Mouse (Mus musculus) limb, embryonic 11.5 days (tissue): ENCODE measurements around the gene Arnt2. TPM values are rescaled to one million over a fixed set of nuclear protein-coding genes. Genes with fewer than 3 reads are reported as not detected.
A peak's percentile ranks its signal among the peaks of the same experiment; 100 is the strongest.

Experiments used
- ATAC-seq: fragments of 200-750 bp; cut with Nextera tagmentation; 2 replicates; pipeline ENCODE4 v1.8.0; 2017; ENCODE audit warnings: low read depth; ENCODE audit not compliant: insufficient number of reproducible peaks, low FRiP score, low TSS enrichment
- DNase-seq: peaks from one replicate; pipeline ENCODE4 v3.0.0-alpha.2; 2015; ENCODE audit warnings: low spot score
- H3K27ac ChIP-seq: fragments of 300-500 bp; sonication (generic); replicated peaks from 2 replicates; pipeline ENCODE4 v1.5.1; 2014; ENCODE audit warnings: low read depth, mild to moderate bottlenecking, low read length
- H3K27me3 ChIP-seq: fragments of 300-500 bp; sonication (generic); 2 replicates; pipeline ENCODE4 v1.6.1; 2014; ENCODE audit warnings: mild to moderate bottlenecking, low read length, mixed read lengths; ENCODE audit not compliant: control insufficient read depth, insufficient read depth
- H3K36me3 ChIP-seq: fragments of 300-500 bp; sonication (generic); 2 replicates; pipeline ENCODE4 v1.6.1; 2014; ENCODE audit warnings: mild to moderate bottlenecking, low read length, moderate library complexity, mixed read lengths; ENCODE audit not compliant: control insufficient read depth, insufficient read depth
- H3K4me1 ChIP-seq: fragments of 300-500 bp; sonication (generic); 2 replicates; pipeline ENCODE4 v1.6.1; 2014; ENCODE audit warnings: low read length, mixed read lengths; ENCODE audit not compliant: control insufficient read depth, insufficient read depth
- H3K4me2 ChIP-seq: fragments of 300-500 bp; sonication (generic); 2 replicates; pipeline ENCODE4 v1.6.1; 2014; ENCODE audit warnings: low read depth, mild to moderate bottlenecking, moderate library complexity; ENCODE audit not compliant: severe bottlenecking
- H3K4me3 ChIP-seq: fragments of 300-500 bp; sonication (generic); 2 replicates; pipeline ENCODE4 v1.5.1; 2014; ENCODE audit warnings: low read depth, low read length
- H3K9ac ChIP-seq: fragments of 300-500 bp; sonication (generic); 2 replicates; pipeline ENCODE4 v1.6.1; 2014; ENCODE audit warnings: mild to moderate bottlenecking, low read length
- H3K9me3 ChIP-seq: fragments of 300-500 bp; sonication (generic); 2 replicates; pipeline ENCODE4 v1.6.1; 2016; ENCODE audit warnings: low read length; ENCODE audit not compliant: control insufficient read depth
- WGBS: fragments of 180-500 bp; shearing (Covaris S2); extraction: QIAGEN DNeasy Blood & Tissue Kit; methylation state at CpG from one replicate; pipeline ENCODE4 v1.1.7; 2014; 5-methylcytosine and 5-hydroxymethylcytosine counted together
- polyA plus RNA-seq: library from polyadenylated mRNA; unstranded; fragments of >200 nt; fragmentation: Nextera tagmentation; extraction: Ambion mirVana; gene quantifications from 2 replicates; pipeline ENCODE4 v1.2.1, GENCODE M21; 2014

Arnt2 gene
- polyA plus RNA-seq, 1 experiment from 2014 or later: 17.8 TPM

DNA sequence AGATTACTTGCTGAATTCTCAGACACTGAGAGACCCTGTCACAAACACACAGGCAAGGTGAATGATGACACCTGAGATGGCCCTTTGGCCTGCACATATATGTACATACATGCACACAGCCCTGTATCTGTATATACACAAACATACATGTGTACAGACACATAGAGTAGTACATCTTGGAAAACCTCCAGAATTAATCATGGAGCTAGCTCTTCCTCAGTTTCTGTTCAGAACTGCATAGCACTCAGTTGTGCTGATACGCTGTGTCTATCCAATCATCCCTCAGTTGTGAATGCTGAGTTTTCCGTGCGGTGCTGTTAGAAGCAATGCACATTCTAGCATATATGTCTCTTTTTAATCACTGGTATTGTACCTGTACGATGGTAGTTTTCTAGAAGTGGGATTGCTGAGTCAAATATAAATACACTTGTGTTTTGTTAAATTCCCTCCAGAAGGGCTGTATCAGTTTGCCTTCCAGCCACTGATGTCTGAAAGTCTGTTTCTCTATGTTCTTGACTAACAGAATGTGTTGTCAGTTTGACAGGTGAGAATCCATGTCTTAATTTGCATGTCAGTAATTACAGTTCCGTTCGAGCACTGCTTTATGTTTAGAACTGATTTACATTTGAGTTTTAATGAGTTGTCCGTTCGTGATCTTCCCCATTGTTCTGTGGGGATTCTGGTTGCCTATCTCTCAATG is 123.3 kb downstream of the Arnt2 start:
- H3K27ac ChIP-seq: no peak overlapping the region
- no peaks in the 10 kb centered on the region for H3K9me3 ChIP-seq
- no peak overlapping the region for H3K4me3 ChIP-seq
- no peaks in the 10 kb centered on the region for H3K27me3 ChIP-seq
- ATAC-seq: no peak
- WGBS: 92% methylated on average over 8 of the region's 8 CpGs
- H3K36me3 ChIP-seq: no peaks in the 10 kb centered on the region
- no peak overlapping the region for H3K4me2 ChIP-seq
- no peaks in the 10 kb centered on the region for H3K4me1 ChIP-seq
- no peak overlapping the region for H3K9ac ChIP-seq
- no peak for DNase-seq

- no peak overlapping the region for H3K9ac ChIP-seq
- H3K9me3 ChIP-seq: no peaks in the 10 kb centered on the region
- 81% methylated on average over 7 of the region's 7 CpGs for WGBS
- no peaks in the 10 kb centered on the region for H3K4me1 ChIP-seq
- no peak for ATAC-seq
- no peak overlapping the region for H3K4me3 ChIP-seq
- no peaks in the 10 kb centered on the region for H3K27me3 ChIP-seq
- no peak overlapping the region for H3K27ac ChIP-seq
- H3K36me3 ChIP-seq: no peaks in the 10 kb centered on the region
- no peak for DNase-seq
- H3K4me2 ChIP-seq: no peak overlapping the region
These were observed 124.2 kb downstream of the Arnt2 start for GRCm38 (mm10) chr7:84285790-84286189.

GRCm38 (mm10) chr7:84284974-84285373 is 125.0 kb downstream of the Arnt2 start:
- Histone ChIP-seq H3K27me3 (no peaks in the 10 kb centered on the region), H3K27ac (no peak overlapping the region), H3K4me1 (no peaks in the 10 kb centered on the region), H3K4me2 (no peak overlapping the region), H3K9ac (no peak overlapping the region), H3K36me3 (no peaks in the 10 kb centered on the region), H3K9me3 (no peaks in the 10 kb centered on the region), H3K4me3 (no peak overlapping the region)
- ATAC-seq (no peak), DNase-seq (no peak)
- 75% methylated on average over 3 of the region's 3 CpGs for WGBS

DNA sequence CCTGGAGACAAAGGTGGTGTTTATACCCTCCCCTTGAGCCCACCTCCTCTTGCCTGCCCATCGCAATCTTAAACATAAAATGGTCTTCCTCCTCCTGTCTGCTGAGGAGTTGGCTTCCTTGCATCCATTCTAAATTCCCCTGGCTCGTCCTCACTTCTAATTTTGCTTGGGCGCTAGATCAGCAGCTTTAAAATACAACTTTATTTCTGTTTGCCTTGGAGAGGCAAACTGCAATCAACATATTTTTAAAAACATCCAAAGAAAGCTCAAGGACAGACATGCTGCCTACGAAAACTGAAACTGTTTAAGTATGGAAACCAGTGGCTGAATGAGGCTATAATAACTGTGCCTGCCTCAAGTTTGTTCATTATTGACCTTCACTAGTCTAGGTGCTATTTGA is 127.7 kb downstream of the Arnt2 start:
- no peaks in the 10 kb centered on the region for H3K9me3 ChIP-seq
- no peak overlapping the region for H3K4me3 ChIP-seq
- H3K9ac ChIP-seq: no peak overlapping the region
- no peak for DNase-seq
- no peaks in the 10 kb centered on the region for H3K4me1 ChIP-seq
- H3K27me3 ChIP-seq: no peaks in the 10 kb centered on the region
- no peak overlapping the region for H3K4me2 ChIP-seq
- ATAC-seq: no peak
- 88% methylated on average over 4 of the region's 4 CpGs for WGBS
- no peak overlapping the region for H3K27ac ChIP-seq
- H3K36me3 ChIP-seq: no peaks in the 10 kb centered on the region

- ATAC-seq (no peak), DNase-seq (no peak)
- Histone ChIP-seq H3K27me3 (no peaks in the 10 kb centered on the region), H3K4me2 (no peak overlapping the region), H3K27ac (no peak overlapping the region), H3K36me3 (no peaks in the 10 kb centered on the region), H3K9ac (no peak overlapping the region), H3K9me3 (no peaks in the 10 kb centered on the region), H3K4me3 (no peak overlapping the region), H3K4me1 (no peaks in the 10 kb centered on the region)
- WGBS: 88% methylated on average over 1 of the region's 1 CpGs
These were observed 130.7 kb downstream of the Arnt2 start for GRCm38 (mm10) chr7:84279231-84279630.

DNA sequence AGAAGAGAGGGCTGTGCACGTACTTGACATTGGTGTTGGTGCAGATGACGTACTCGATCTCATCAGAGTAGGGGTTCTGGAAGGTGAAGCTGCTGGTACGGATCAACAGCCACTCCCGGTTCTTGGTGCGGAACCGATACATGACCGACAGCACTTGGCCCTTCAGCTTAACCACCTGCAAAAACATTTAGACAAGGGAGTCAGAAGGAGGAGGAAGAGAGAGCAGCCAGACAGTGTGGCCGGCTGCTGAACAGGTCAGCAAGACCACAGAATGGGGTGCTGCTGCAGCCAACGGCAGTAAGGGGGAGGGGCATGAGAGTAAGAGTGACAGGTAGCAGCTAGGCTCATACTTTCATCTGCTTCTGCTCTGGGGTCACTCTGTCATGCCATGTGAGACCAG is 134.7 kb downstream of the Arnt2 start:
- H3K36me3 ChIP-seq: no peaks in the 10 kb centered on the region
- DNase-seq: no peak
- no peak for ATAC-seq
- no peaks in the 10 kb centered on the region for H3K9me3 ChIP-seq
- H3K27me3 ChIP-seq: no peaks in the 10 kb centered on the region
- no peaks in the 10 kb centered on the region for H3K4me1 ChIP-seq
- H3K9ac ChIP-seq: no peak overlapping the region
- no peak overlapping the region for H3K4me2 ChIP-seq
- 85% methylated on average over 10 of the region's 10 CpGs for WGBS
- no peak overlapping the region for H3K27ac ChIP-seq
- no peak overlapping the region for H3K4me3 ChIP-seq

GRCm38 (mm10) chr7:84273930-84274329 is 136.0 kb downstream of the Arnt2 start:
- no peaks in the 10 kb centered on the region for H3K27me3 ChIP-seq
- no peaks in the 10 kb centered on the region for H3K9me3 ChIP-seq
- 86% methylated on average over 6 of the region's 6 CpGs for WGBS
- H3K36me3 ChIP-seq: no peaks in the 10 kb centered on the region
- ATAC-seq (no peak), DNase-seq (no peak)
- no peak overlapping the region for H3K27ac ChIP-seq
- H3K4me2 ChIP-seq: no peak overlapping the region
- no peak overlapping the region for H3K9ac ChIP-seq
- H3K4me3 ChIP-seq: no peak overlapping the region
- H3K4me1 ChIP-seq: no peaks in the 10 kb centered on the region

- H3K9me3 ChIP-seq: no peaks in the 10 kb centered on the region
- 27% methylated on average over 7 of the region's 7 CpGs for WGBS
- no peak overlapping the region for H3K4me2 ChIP-seq
- DNase-seq: peak; percentile 79
- H3K27me3 ChIP-seq: no peaks in the 10 kb centered on the region
- no peak overlapping the region for H3K27ac ChIP-seq
- H3K36me3 ChIP-seq: no peaks in the 10 kb centered on the region
- no peak overlapping the region for H3K9ac ChIP-seq
- peak; percentile 70 for ATAC-seq
- H3K4me3 ChIP-seq: no peak overlapping the region
- H3K4me1 ChIP-seq: no peaks in the 10 kb centered on the region
These were observed 137.7 kb downstream of the Arnt2 start for GRCm38 (mm10) chr7:84272206-84272818.

DNA sequence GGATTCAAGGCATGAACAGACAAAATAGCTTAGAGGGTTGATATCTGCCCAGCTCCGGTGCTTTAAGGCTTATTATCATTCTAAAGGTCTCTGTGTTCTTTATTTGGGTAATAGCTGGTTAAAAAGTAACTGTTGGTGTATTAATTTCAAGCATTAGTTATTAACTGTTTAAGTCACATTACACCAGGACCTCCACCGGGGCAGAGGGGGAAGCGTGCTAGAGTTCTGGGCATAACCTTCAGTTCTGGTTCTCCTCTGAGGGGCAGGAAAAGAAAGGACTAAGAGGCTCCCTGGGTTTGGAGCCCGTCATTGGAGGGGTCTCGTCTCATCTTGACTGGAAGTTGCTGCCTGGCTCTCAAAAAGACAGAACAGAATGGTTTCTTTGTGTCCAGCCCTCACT is 138.5 kb downstream of the Arnt2 start:
- DNase-seq: no peak

More for the DNA sequence above, 138.5 kb downstream of the Arnt2 start:
- 92% methylated on average over 5 of the region's 5 CpGs for WGBS
- H3K4me1 ChIP-seq: no peaks in the 10 kb centered on the region
- ATAC-seq: no peak
- no peak overlapping the region for H3K4me2 ChIP-seq
- no peak overlapping the region for H3K9ac ChIP-seq
- H3K4me3 ChIP-seq: no peak overlapping the region
- no peaks in the 10 kb centered on the region for H3K9me3 ChIP-seq
- H3K27ac ChIP-seq: no peak overlapping the region
- no peaks in the 10 kb centered on the region for H3K36me3 ChIP-seq
- no peaks in the 10 kb centered on the region for H3K27me3 ChIP-seq
